Mouse (Mus musculus) stomach, embryonic 15.5 days (tissue): ENCODE results near the gene Gipc3. TPM values are rescaled to one million over a fixed set of nuclear protein-coding genes. Genes with fewer than 3 reads are reported as not detected.

Source experiments
- ATAC-seq: fragments of 200-750 bp; cut with Nextera tagmentation; 2 replicates; pipeline ENCODE4 v1.8.0; 2017; ENCODE audit warnings: low read depth, moderate number of reproducible peaks, moderate TSS enrichment; ENCODE audit not compliant: insufficient read depth, low FRiP score
- H3K27ac ChIP-seq: fragments of 300-500 bp; sonication (generic); 2 replicates; pipeline ENCODE4 v1.5.1; 2015; ENCODE audit warnings: mild to moderate bottlenecking, inconsistent platforms
- H3K27me3 ChIP-seq: fragments of 300-500 bp; sonication (generic); replicated peaks from 2 replicates; pipeline ENCODE4 v1.6.1; 2015; ENCODE audit warnings: inconsistent platforms
- H3K36me3 ChIP-seq: fragments of 300-500 bp; sonication (generic); 2 replicates; pipeline ENCODE4 v1.6.1; 2015; ENCODE audit warnings: inconsistent platforms
- H3K4me1 ChIP-seq: fragments of 300-500 bp; sonication (generic); 2 replicates; pipeline ENCODE4 v1.6.1; 2015; ENCODE audit warnings: inconsistent platforms
- H3K4me2 ChIP-seq: fragments of 300-500 bp; sonication (generic); 2 replicates; pipeline ENCODE4 v1.6.1; 2015; ENCODE audit warnings: mild to moderate bottlenecking, inconsistent platforms
- H3K4me3 ChIP-seq: fragments of 300-500 bp; sonication (generic); replicated peaks from 2 replicates; pipeline ENCODE4 v1.5.1; 2015; ENCODE audit warnings: inconsistent platforms
- H3K9ac ChIP-seq: fragments of 300-500 bp; sonication (generic); 2 replicates; pipeline ENCODE4 v1.6.1; 2015; ENCODE audit warnings: inconsistent platforms
- H3K9me3 ChIP-seq: fragments of 300-500 bp; sonication (generic); 2 replicates; pipeline ENCODE4 v1.6.1; 2016; ENCODE audit warnings: inconsistent platforms
- WGBS: fragments of 180-500 bp; shearing (Covaris S2); methylation state at CpG from one replicate; pipeline ENCODE4 v1.1.7; 2015; 5-methylcytosine and 5-hydroxymethylcytosine counted together
- polyA plus RNA-seq: library from polyadenylated mRNA; unstranded; fragments of >200 nt; fragmentation: Nextera tagmentation; extraction: Ambion mirVana; gene quantifications from 2 replicates; pipeline ENCODE4 v1.2.1, GENCODE M21; 2015

Gipc3 gene
- polyA plus RNA-seq, 1 experiment from 2014 or later: 0.04 TPM

- no peak for ATAC-seq
- H3K9ac ChIP-seq: 0 out of 2 replicates have a peak overlapping the region, but pooled peaks have one; percentile 10
- no peaks in the 10 kb centered on the region for H3K9me3 ChIP-seq
- H3K27ac ChIP-seq: peak overlapping the region; percentile 92; the same call in 1 of the 2 replicates
- H3K4me3 ChIP-seq: peak overlapping the region; percentile 99; the same call in 1 of the 2 replicates
- peak overlapping the region; percentile 78 for H3K4me2 ChIP-seq
- H3K4me1 ChIP-seq: peaks cover 46% of the 10 kb centered on the region
- H3K27me3 ChIP-seq: no peaks in the 10 kb centered on the region
- WGBS: 87% methylated on average over 13 of the region's 13 CpGs
- peaks cover 30% of the 10 kb centered on the region for H3K36me3 ChIP-seq
Observed at GRCm38 (mm10) chr10:81318589-81319329, 24.3 kb downstream of the Gipc3 start.

- peak overlapping the region; percentile 13; the same call in 1 of the 2 replicates for H3K9ac ChIP-seq
- no peaks in the 10 kb centered on the region for H3K9me3 ChIP-seq
- WGBS: 17% methylated on average over 20 of the region's 20 CpGs
- ATAC-seq: no peak
- peaks cover 42% of the 10 kb centered on the region for H3K4me1 ChIP-seq
- peak overlapping the region; percentile 55 for H3K4me2 ChIP-seq
- peak overlapping the region; percentile 65; the same call in 1 of the 2 replicates for H3K27ac ChIP-seq
- peak overlapping the region; percentile 28 for H3K4me3 ChIP-seq
- peaks cover 21% of the 10 kb centered on the region for H3K36me3 ChIP-seq
- H3K27me3 ChIP-seq: no peaks in the 10 kb centered on the region
Observed at GRCm38 (mm10) chr10:81317273-81317672, 25.8 kb downstream of the Gipc3 start.

GRCm38 (mm10) chr10:81316338-81317060 lies 26.6 kb downstream of the Gipc3 start:
- WGBS: 50% methylated on average over 16 of the region's 16 CpGs

GRCm38 (mm10) chr10:81315587-81315986 lies 27.5 kb downstream of the Gipc3 start:
- Histone ChIP-seq H3K36me3 (peaks cover 32% of the 10 kb centered on the region), H3K27ac (no peak overlapping the region), H3K9ac (no peak overlapping the region), H3K4me3 (no peak overlapping the region), H3K27me3 (no peaks in the 10 kb centered on the region), H3K4me2 (no peak overlapping the region), H3K9me3 (no peaks in the 10 kb centered on the region), H3K4me1 (peaks cover 36% of the 10 kb centered on the region)
- no peak for ATAC-seq
- 94% methylated on average over 16 of the region's 16 CpGs for WGBS

More at GRCm38 (mm10) chr10:81316338-81317060, 26.6 kb downstream of the Gipc3 start:
- peaks cover 25% of the 10 kb centered on the region for H3K36me3 ChIP-seq
- peak overlapping the region; percentile 55 for H3K4me2 ChIP-seq
- H3K27ac ChIP-seq: peak overlapping the region; percentile 65
- H3K9ac ChIP-seq: peak overlapping the region; percentile 13; the same call in 1 of the 2 replicates
- peak overlapping the region; percentile 28 for H3K4me3 ChIP-seq
- no peaks in the 10 kb centered on the region for H3K9me3 ChIP-seq
- no peaks in the 10 kb centered on the region for H3K27me3 ChIP-seq
- peaks cover 36% of the 10 kb centered on the region for H3K4me1 ChIP-seq
- ATAC-seq: no peak

- ATAC-seq: no peak
- H3K27ac ChIP-seq: no peak overlapping the region
- H3K4me2 ChIP-seq: no peak overlapping the region
- no peak overlapping the region for H3K9ac ChIP-seq
- H3K4me1 ChIP-seq: peaks cover 28% of the 10 kb centered on the region
- WGBS: 75% methylated on average over 7 of the region's 7 CpGs
- no peak overlapping the region for H3K4me3 ChIP-seq
- peaks cover 40% of the 10 kb centered on the region for H3K36me3 ChIP-seq
- H3K27me3 ChIP-seq: no peaks in the 10 kb centered on the region
- H3K9me3 ChIP-seq: no peaks in the 10 kb centered on the region
Observed at GRCm38 (mm10) chr10:81314201-81314600, 28.9 kb downstream of the Gipc3 start.

GRCm38 (mm10) chr10:81313581-81313980 lies 29.5 kb downstream of the Gipc3 start:
- Histone ChIP-seq H3K27me3 (no peaks in the 10 kb centered on the region), H3K4me2 (no peak overlapping the region), H3K4me1 (peaks cover 22% of the 10 kb centered on the region), H3K27ac (no peak overlapping the region), H3K4me3 (no peak overlapping the region), H3K36me3 (peaks cover 44% of the 10 kb centered on the region), H3K9ac (no peak overlapping the region), H3K9me3 (no peaks in the 10 kb centered on the region)
- ATAC-seq: no peak
- 89% methylated on average over 13 of the region's 13 CpGs for WGBS

GRCm38 (mm10) chr10:81309571-81309970 lies 33.5 kb downstream of the Gipc3 start:
- no peak overlapping the region for H3K4me2 ChIP-seq
- ATAC-seq: no peak
- H3K27me3 ChIP-seq: no peaks in the 10 kb centered on the region
- no peaks in the 10 kb centered on the region for H3K4me1 ChIP-seq
- H3K4me3 ChIP-seq: no peak overlapping the region
- no peaks in the 10 kb centered on the region for H3K9me3 ChIP-seq
- no peak overlapping the region for H3K9ac ChIP-seq
- H3K36me3 ChIP-seq: peaks cover 59% of the 10 kb centered on the region
- 91% methylated on average over 5 of the region's 5 CpGs for WGBS
- H3K27ac ChIP-seq: no peak overlapping the region

GRCm38 (mm10) chr10:81306837-81307682 lies 36.0 kb downstream of the Gipc3 start:
- Histone ChIP-seq H3K4me3 (no peak overlapping the region), H3K36me3 (peaks cover 55% of the 10 kb centered on the region), H3K9ac (no peak overlapping the region), H3K4me1 (peaks cover 19% of the 10 kb centered on the region), H3K4me2 (no peak overlapping the region), H3K27me3 (no peaks in the 10 kb centered on the region), H3K27ac (no peak overlapping the region), H3K9me3 (no peaks in the 10 kb centered on the region)
- WGBS: 91% methylated on average over 21 of the region's 21 CpGs
- ATAC-seq: no peak

GRCm38 (mm10) chr10:81306173-81306668 lies 36.8 kb downstream of the Gipc3 start:
- no peaks in the 10 kb centered on the region for H3K27me3 ChIP-seq
- ATAC-seq: no peak
- peaks cover 50% of the 10 kb centered on the region for H3K36me3 ChIP-seq
- peaks cover 25% of the 10 kb centered on the region for H3K4me1 ChIP-seq
- 94% methylated on average over 12 of the region's 12 CpGs for WGBS
- H3K27ac ChIP-seq: no peak overlapping the region
- H3K9ac ChIP-seq: no peak overlapping the region
- H3K4me2 ChIP-seq: no peak overlapping the region
- no peaks in the 10 kb centered on the region for H3K9me3 ChIP-seq
- no peak overlapping the region for H3K4me3 ChIP-seq

- Histone ChIP-seq H3K4me1 (peaks cover 28% of the 10 kb centered on the region), H3K4me3 (no peak overlapping the region), H3K27ac (no peak overlapping the region), H3K9ac (no peak overlapping the region), H3K4me2 (no peak overlapping the region), H3K36me3 (peaks cover 45% of the 10 kb centered on the region), H3K9me3 (no peaks in the 10 kb centered on the region), H3K27me3 (no peaks in the 10 kb centered on the region)
- WGBS: 91% methylated on average over 14 of the region's 14 CpGs
- ATAC-seq: no peak
Observed at GRCm38 (mm10) chr10:81305663-81306062, 37.4 kb downstream of the Gipc3 start.

GRCm38 (mm10) chr10:81304597-81305238 lies 38.3 kb downstream of the Gipc3 start:
- WGBS: 23% methylated on average over 6 of the region's 9 CpGs
- no peak; the same call in 1 of the 2 replicates for ATAC-seq
- H3K27ac ChIP-seq: no peak overlapping the region
- H3K9me3 ChIP-seq: no peaks in the 10 kb centered on the region
- H3K36me3 ChIP-seq: peaks cover 38% of the 10 kb centered on the region
- peaks cover 29% of the 10 kb centered on the region for H3K4me1 ChIP-seq
- no peak overlapping the region for H3K9ac ChIP-seq
- no peaks in the 10 kb centered on the region for H3K27me3 ChIP-seq
- H3K4me3 ChIP-seq: no peak overlapping the region
- H3K4me2 ChIP-seq: no peak overlapping the region
